Mouse (Mus musculus) olfactory bulb, adult 2 months (tissue): ENCODE measurements around the gene Fgfr2. TPM values are rescaled to one million over a fixed set of nuclear protein-coding genes. Genes with fewer than 3 reads are reported as not detected.

Experiments
- H3K27ac ChIP-seq: fragments of 200-500 bp; 2 replicates; pipeline ENCODE4 v1.5.1; 2012; ENCODE audit warnings: low read depth, low read length; ENCODE audit not compliant: insufficient read depth
- H3K4me1 ChIP-seq: fragments of 200-500 bp; 2 replicates; pipeline ENCODE4 v1.6.1; 2012; ENCODE audit warnings: low read length; ENCODE audit not compliant: control insufficient read depth, insufficient read depth
- H3K4me3 ChIP-seq: fragments of 200-500 bp; 2 replicates; pipeline ENCODE4 v1.5.1; 2012; ENCODE audit warnings: mild to moderate bottlenecking, low read depth, low read length, moderate library complexity; ENCODE audit not compliant: insufficient read depth
- CTCF ChIP-seq: fragments of 200-500 bp; IDR thresholded peaks from 2 replicates; pipeline ENCODE4 v1.5.1; 2012; ENCODE audit warnings: low read depth, mild to moderate bottlenecking, low read length, moderate library complexity; ENCODE audit not compliant: insufficient read depth
- POLR2A ChIP-seq: fragments of 200-500 bp; IDR thresholded peaks from 2 replicates; pipeline ENCODE4 v1.6.1; 2012; ENCODE audit warnings: mild to moderate bottlenecking, low read depth, low read length, moderate library complexity; ENCODE audit not compliant: insufficient read depth
- WGBS: fragments of 180-500 bp; shearing (Covaris S2); methylation state at CpG from one replicate; pipeline ENCODE4 v1.1.7; 2018; 5-methylcytosine and 5-hydroxymethylcytosine counted together
- polyA plus RNA-seq: library from polyadenylated mRNA; stranded (reverse); fragments of >200 nt; gene quantifications from 2 replicates; pipeline ENCODE4 v1.2.4, GENCODE M21; 2012; ENCODE audit warnings: low replicate concordance; ENCODE audit not compliant: missing spikeins, insufficient read depth, insufficient read length

The Fgfr2 gene
- polyA plus RNA-seq, 1 experiment, result not detected

DNA sequence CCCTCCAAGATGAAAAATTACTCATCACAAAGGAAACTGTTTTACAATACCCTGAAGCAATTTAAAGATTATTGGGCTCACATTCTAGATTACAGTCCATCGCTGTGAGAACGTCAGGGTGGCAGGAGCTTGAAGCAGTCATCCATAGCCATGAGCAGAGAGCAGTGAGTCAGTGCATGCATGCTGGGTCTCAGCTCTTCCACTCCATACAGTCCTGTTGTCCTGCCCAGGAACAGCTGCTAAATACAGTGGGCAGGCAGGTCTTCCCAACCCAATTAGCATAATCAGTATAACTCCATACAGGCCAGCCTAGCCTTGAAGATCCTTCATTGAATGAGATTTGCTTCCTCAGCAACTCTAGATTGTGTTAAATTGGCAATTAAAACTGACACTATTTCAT lies 147.1 kb downstream of the Fgfr2 start:
- Histone ChIP-seq H3K27ac (no peak overlapping the region), H3K4me1 (no peaks in the 10 kb centered on the region), H3K4me3 (no peak overlapping the region)
- WGBS, result 48% methylated on average over 2 of the region's 2 CpGs
- TF ChIP-seq CTCF (no peak), POLR2A (no peak)

DNA sequence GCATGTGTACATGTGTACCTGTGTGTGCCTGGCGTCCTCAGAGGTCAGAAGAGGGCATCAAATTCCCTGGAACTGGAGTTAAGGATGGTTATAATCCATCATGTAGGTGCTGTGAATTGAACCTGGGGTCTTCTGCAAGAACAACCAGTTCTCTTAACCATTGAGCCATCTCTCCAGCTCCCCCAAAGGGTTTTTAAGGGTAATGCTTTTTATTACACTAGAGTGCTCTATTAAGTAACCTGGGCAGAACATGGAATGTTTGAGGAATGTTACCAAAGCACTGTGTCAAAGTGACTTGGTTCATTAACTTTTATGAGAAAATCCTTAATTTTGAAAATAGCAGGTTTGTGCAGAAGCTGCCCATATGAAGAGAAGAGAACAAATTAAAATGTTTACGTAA lies 151.1 kb downstream of the Fgfr2 start:
- Histone ChIP-seq H3K4me3 (no peak overlapping the region), H3K4me1 (no peaks in the 10 kb centered on the region), H3K27ac (no peak overlapping the region)
- no peak for TF ChIP-seq POLR2A
- TF ChIP-seq CTCF, result no peak
- WGBS, result 98% methylated on average over 2 of the region's 2 CpGs

DNA sequence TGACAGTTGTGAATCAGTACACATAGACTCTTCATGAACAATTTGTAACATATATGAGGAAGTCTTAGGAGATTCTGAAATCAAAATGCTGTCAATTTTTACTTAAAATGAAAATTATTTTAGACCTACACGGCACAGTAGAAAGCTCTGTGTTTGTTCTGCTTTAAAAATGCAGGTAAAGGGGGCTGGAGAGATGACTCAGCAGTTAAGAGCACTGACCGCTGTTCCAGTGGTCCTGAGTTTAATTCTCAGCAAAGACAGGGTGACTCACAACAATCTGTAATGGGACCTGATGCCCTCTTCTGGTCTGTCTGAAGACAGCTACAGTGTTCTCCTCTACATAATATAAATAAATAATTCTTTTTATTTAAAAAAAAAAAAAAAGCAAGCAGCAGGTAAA lies 157.4 kb downstream of the Fgfr2 start:
- no peaks in the 10 kb centered on the region for H3K4me1 ChIP-seq
- WGBS, result 83% methylated on average over 2 of the region's 2 CpGs
- TF ChIP-seq POLR2A (no peak), CTCF (no peak)
- no peak overlapping the region for H3K27ac ChIP-seq
- H3K4me3 ChIP-seq, result no peak overlapping the region

DNA sequence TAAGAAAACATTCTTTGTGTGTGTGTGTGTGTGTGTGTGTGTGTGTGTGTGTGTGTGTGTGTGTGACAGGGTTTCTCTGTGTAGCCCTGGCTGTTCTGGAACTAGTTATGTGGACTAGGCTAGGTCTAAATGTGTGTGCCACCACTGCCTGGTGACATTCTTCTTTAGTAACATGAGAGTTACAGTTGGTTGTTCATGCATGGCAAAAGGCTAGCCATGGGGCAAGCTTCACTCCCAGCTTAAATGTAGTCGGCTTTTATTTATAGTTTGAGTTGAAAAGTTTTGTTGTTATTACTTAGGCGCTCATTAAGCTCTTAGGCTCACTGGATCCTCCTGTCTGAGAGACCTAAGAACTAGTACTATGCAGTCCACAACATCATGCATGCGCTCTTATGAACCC lies 158.8 kb downstream of the Fgfr2 start:
- Histone ChIP-seq H3K4me3 (no peak overlapping the region), H3K27ac (no peak overlapping the region), H3K4me1 (no peaks in the 10 kb centered on the region)
- TF ChIP-seq CTCF, result no peak
- 65% methylated on average over 3 of the region's 3 CpGs for WGBS

DNA sequence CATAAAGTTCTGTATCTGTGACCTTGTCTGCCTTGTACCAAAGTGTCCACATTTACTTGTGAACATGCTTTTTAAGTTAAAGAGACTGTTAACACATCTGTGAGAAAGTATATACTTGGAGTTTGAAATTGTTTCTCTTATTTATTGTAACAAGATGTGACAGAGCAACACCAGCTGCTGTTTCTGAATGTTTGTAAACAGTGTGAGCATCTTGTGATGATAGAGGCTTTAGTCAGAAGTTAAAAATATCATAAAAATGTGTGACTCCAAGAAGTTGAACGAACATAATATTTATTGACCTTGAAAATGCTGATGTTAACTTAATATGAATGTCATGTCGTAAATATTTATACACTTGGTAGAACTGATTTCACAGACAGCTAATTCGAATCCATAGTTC lies 172.5 kb downstream of the Fgfr2 start:
- peaks cover 3% of the 10 kb centered on the region for H3K4me1 ChIP-seq
- 78% methylated on average over 3 of the region's 3 CpGs for WGBS

DNA sequence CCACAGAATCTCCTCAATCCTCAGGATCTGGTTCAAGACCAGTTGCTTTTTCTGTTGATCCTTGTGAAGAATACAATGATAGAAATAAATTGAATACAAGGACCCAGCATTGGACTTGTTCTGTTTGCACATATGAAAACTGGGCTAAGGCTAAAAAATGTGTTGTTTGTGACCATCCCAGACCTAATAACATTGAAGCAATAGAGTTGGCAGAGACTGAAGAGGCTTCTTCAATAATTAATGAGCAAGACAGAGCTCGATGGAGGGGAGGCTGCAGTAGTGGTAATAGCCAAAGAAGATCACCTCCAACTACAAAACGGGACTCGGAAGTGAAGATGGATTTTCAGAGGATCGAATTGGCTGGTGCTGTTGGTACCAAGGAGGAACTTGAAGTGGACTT lies 173.2 kb downstream of the Fgfr2 start:
- TF ChIP-seq POLR2A (no peak), CTCF (no peak)
- Histone ChIP-seq H3K4me1 (peaks cover 3% of the 10 kb centered on the region), H3K27ac (no peak overlapping the region), H3K4me3 (no peak overlapping the region)
- 72% methylated on average over 4 of the region's 4 CpGs for WGBS

More for the DNA sequence above, 172.5 kb downstream of the Fgfr2 start:
- TF ChIP-seq CTCF, result no peak
- TF ChIP-seq POLR2A, result no peak
- Histone ChIP-seq H3K27ac (no peak overlapping the region), H3K4me3 (no peak overlapping the region)

DNA sequence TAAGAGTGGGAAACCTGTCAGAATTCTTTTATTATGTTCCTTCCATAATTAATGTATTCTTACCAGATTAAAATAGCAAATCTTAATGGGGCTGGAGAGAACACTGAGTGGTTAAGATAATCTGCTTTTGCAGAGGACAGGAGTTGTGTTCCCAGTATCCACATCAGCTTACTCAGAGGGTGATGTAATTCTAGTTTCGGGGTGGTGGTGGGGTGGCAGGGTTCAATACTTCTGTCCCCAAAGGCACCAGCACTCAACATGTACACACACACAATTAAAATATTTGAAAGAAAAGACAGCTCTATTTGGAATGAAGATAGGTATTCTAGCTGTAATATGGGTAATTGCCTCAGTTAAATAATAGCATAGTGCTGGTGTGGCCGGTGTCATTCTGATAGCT lies 182.6 kb downstream of the Fgfr2 start:
- H3K27ac ChIP-seq, result no peak overlapping the region
- no peak for TF ChIP-seq CTCF
- TF ChIP-seq POLR2A, result no peak
- H3K4me3 ChIP-seq, result no peak overlapping the region
- H3K4me1 ChIP-seq, result no peaks in the 10 kb centered on the region
- WGBS, result 49% methylated on average over 2 of the region's 2 CpGs

DNA sequence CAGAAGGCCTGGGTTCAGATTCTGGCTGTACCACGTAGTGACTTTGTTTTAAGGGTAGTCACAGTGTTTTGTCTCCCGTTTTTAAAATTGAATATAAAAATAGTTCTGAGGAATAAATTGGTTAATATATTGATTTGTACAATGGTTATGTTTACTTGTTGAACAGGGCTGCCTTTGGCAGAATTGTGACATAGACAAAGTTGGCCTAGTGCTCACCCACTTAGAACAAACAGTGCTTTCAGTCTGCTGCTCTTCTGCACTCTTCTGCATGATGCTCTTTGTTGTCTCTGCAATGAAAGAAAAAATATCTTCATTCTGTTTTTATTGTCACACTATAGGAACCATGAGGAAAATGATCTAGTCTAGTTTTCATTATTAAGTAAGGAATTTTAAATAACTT lies 184.0 kb downstream of the Fgfr2 start:
- no peaks in the 10 kb centered on the region for H3K4me1 ChIP-seq
- H3K4me3 ChIP-seq, result no peak overlapping the region
- TF ChIP-seq POLR2A (no peak), CTCF (no peak)
- no peak overlapping the region for H3K27ac ChIP-seq
- WGBS, result 86% methylated on average over 2 of the region's 2 CpGs

DNA sequence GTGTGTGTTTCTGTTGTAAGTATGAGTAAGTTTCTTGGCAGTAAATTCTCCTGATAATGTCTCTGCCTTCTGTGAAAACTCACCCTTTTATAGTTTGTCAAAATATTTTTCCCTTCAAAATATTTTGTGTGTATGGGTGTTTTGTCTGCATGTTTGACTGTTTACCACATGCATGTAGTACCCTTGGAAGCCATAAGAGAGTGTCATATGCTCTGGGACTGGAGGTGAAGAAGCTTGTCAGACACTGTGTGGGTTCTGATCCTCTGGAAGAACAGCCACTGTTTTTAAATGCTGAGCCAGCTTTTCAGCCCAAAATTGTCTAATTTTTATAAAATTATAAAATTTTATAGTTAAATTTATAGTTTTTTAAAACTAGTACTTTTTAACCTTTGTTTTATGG lies 188.4 kb downstream of the Fgfr2 start:
- Histone ChIP-seq H3K27ac (no peak overlapping the region), H3K4me1 (no peaks in the 10 kb centered on the region), H3K4me3 (no peak overlapping the region)
- no peak for TF ChIP-seq CTCF

DNA sequence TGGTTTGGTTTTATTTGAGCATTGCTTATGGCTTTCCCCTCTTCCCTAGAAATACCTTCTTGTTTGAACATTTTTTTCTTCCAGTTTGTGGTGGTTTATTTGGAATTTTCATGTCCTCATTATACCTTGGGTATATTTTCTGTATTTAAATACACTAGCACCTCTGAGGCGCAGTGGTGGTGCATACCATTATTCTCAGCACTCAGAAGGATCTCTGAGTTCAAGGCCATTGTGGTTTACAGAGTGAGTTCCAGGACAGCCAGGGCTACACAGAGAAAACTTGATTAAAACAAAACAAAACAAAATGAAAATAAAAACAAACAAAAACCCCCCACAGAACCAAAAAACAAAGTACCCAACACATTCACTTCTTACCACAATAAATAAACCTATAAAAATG lies 189.8 kb downstream of the Fgfr2 start:
- TF ChIP-seq POLR2A (no peak), CTCF (no peak)
- no peak overlapping the region for H3K4me3 ChIP-seq
- 78% methylated on average over 1 of the region's 1 CpGs for WGBS
- H3K27ac ChIP-seq, result no peak overlapping the region
- no peaks in the 10 kb centered on the region for H3K4me1 ChIP-seq
